Mouse (Mus musculus) left cerebral cortex, adult 18-20 months (tissue): ENCODE results near the gene Egfem1. TPM values are rescaled to one million over a fixed set of nuclear protein-coding genes. Genes with fewer than 3 reads are reported as not detected.
A peak's percentile ranks its signal among the peaks of the same experiment; 100 is the strongest.

ENCODE experiments used
- DNase-seq, 2 experiments: peaks; one replicate each; pipeline ENCODE4 v3.0.0; 2021 to 2022; ENCODE audit warnings: low spot score in 2 of 2, mixed read lengths in 1 of 2
- total RNA-seq, 2 experiments: library from RNA; stranded (reverse); gene quantifications; 2 replicates each; pipeline ENCODE4 v1.2.3; 2021

Egfem1 gene
- total RNA-seq, 2 experiments from 2014 or later: 15.5 to 20.3 TPM

- no peak for DNase-seq
These were observed 50.5 kb downstream of the Egfem1 start for GRCm38 (mm10) chr3:29132054-29132931.

GRCm38 (mm10) chr3:29134509-29134908, 52.7 kb downstream of the Egfem1 start:
- DNase-seq: no peak

GRCm38 (mm10) chr3:29135176-29136064, 53.6 kb downstream of the Egfem1 start:
- DNase-seq: no peak

GRCm38 (mm10) chr3:29136065-29136955, 54.5 kb downstream of the Egfem1 start:
- DNase-seq: no peak

- no peak for DNase-seq
These were observed 86.6 kb downstream of the Egfem1 start for GRCm38 (mm10) chr3:29168401-29168800.

GRCm38 (mm10) chr3:29169003-29169402, 87.2 kb downstream of the Egfem1 start:
- DNase-seq: no peak

GRCm38 (mm10) chr3:29176991-29177390, 95.2 kb downstream of the Egfem1 start:
- no peak for DNase-seq

- no peak for DNase-seq
These were observed 101.2 kb downstream of the Egfem1 start for GRCm38 (mm10) chr3:29182988-29183387.

GRCm38 (mm10) chr3:29183615-29184198, 101.9 kb downstream of the Egfem1 start:
- no peak for DNase-seq

GRCm38 (mm10) chr3:29184486-29185241, 102.8 kb downstream of the Egfem1 start:
- no peak for DNase-seq

- DNase-seq: no peak
These were observed 108.4 kb downstream of the Egfem1 start for GRCm38 (mm10) chr3:29190263-29190662.

GRCm38 (mm10) chr3:29197727-29198512, 116.1 kb downstream of the Egfem1 start:
- no peak for DNase-seq

- DNase-seq: peak; percentile 12 to 14
These were observed 118.8 kb downstream of the Egfem1 start for GRCm38 (mm10) chr3:29200601-29201000.

- no peak for DNase-seq
These were observed 120.7 kb downstream of the Egfem1 start for GRCm38 (mm10) chr3:29202536-29202935.

- DNase-seq: no peak
These were observed 140.6 kb downstream of the Egfem1 start for GRCm38 (mm10) chr3:29222414-29222813.

GRCm38 (mm10) chr3:29229712-29230111, 147.9 kb downstream of the Egfem1 start:
- no peak for DNase-seq

GRCm38 (mm10) chr3:29235477-29235876, 153.7 kb downstream of the Egfem1 start:
- DNase-seq: no peak

- DNase-seq: no peak
These were observed 154.7 kb downstream of the Egfem1 start for GRCm38 (mm10) chr3:29236517-29236916.

- DNase-seq: no peak
These were observed 161.8 kb downstream of the Egfem1 start for GRCm38 (mm10) chr3:29243600-29243999.
